Mouse (Mus musculus) adrenal gland, adult 2 months (tissue): ENCODE data around the gene Chsy1. TPM values are rescaled to one million over a fixed set of nuclear protein-coding genes. Genes with fewer than 3 reads are reported as not detected.

Experiments
- DNase-seq: peaks from one replicate; pipeline ENCODE4 v3.0.0; 2021
- polyA plus RNA-seq: library from polyadenylated mRNA; depleted of rRNA; stranded (reverse); fragments of >200 nt; gene quantifications from 2 replicates; pipeline ENCODE4 v1.2.3, GENCODE M21; 2012
- total RNA-seq, 2 experiments: library from RNA; stranded (reverse); gene quantifications; 2 replicates each; pipeline ENCODE4 v1.2.3; 2021

The Chsy1 gene
- total and polyA plus RNA-seq, 3 experiments: 3.2 to 17.0 (median 12.6) TPM

- peak; percentile 62 for DNase-seq
Observed at GRCm38 (mm10) chr7:66109855-66110635, 730 bp downstream of the Chsy1 start.

GRCm38 (mm10) chr7:66110636-66111112, 1.4 kb downstream of the Chsy1 start:
- no peak for DNase-seq

DNA sequence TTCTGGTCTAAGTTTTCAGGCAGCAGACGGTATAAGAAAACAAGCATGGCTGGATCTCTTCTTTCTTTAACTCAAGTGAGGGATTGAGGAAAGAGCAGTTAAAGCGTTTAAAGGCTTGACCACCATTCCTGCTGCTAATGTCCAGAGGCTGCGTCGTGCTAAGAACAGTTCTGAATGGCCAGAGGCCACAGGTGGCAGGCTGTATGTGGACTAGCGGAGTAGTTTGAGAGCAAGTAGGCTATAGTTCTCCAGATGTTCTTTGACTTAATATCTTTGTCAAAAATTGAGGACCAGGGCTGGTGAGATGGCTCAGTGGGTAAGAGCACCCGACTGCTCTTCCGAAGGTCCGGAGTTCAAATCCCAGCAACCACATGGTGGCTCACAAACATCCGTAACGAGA, 1.9 kb downstream of the Chsy1 start:
- DNase-seq: no peak

DNA sequence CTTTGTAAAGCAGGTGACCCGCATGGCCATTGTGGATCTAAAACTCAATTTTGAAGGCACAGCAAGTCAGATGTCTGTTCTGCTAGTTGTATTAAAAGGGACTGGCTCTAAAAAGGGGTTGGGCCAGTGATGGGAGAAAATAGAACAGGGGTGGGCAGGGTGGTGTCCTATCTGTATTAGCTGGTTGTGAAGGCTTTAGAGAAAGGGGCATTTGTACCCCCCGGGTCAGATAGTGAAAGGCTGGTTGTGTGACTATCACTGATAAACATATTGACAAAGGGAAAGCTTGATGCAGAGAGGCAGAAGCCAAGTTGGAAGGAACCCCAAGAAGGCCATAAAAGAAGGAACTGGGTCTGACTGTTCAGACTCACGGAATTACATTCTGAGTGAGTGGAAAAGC, 4.2 kb downstream of the Chsy1 start:
- DNase-seq: no peak

GRCm38 (mm10) chr7:66115821-66116343, 6.6 kb downstream of the Chsy1 start:
- no peak for DNase-seq

- DNase-seq: no peak
Observed at GRCm38 (mm10) chr7:66116906-66117482, 7.7 kb downstream of the Chsy1 start.

- no peak for DNase-seq
Observed at GRCm38 (mm10) chr7:66118046-66118445, 8.7 kb downstream of the Chsy1 start.

- no peak for DNase-seq
Observed at GRCm38 (mm10) chr7:66118796-66119195, 9.5 kb downstream of the Chsy1 start.

DNA sequence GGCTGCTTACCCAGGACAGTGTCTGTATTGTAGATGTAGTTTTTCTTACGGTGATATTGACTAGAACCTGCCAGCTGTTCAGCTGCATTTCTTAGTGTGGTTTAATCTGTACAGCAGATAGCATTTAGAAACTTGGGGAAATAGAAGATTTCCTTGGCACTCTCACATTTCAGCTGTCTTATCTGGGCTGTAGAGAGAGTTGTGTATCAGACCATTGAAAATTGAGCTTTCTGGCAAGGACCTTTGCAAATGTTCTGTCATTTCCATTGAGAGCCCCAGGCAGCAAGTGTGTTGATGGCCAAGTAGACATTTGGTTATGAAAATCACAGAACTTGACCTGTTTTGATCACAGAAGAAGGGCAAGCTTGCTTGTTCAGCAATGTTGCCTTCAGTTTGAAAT, 10.8 kb downstream of the Chsy1 start:
- DNase-seq: no peak

DNA sequence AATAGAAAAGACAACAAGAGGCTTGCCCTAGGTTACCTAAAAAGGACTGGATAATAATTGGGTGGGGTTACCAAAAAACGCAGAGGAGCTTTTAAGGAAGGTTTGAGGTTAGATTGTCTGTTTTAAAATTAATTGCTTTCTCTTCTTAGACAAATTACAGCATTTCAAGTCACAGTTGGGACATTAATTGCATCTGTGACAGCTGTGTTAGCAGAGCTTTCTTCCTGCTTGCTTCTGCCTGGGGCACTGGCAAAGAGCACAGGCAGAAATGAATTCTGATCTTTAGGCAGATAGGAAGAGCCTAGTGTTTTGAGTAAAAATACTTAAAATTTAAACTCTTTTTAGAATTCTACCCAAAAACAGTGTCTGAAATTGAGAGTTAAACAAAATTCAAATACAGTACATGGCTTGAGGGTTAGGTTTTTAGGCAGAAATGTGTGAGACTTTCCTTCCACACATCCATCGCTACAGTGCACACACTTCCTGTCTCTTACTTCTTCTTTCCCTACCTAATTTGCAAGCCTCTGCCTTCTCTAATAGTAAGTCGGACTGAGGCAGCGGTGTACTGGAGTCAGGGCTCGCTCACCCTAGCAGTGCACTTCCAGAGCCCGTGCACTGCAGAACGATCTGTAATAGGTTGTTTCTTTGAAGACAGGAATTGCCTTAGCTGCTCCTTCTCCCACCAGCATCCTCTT, 11.5 kb downstream of the Chsy1 start:
- DNase-seq: no peak

- DNase-seq: no peak
Observed at GRCm38 (mm10) chr7:66124551-66124968, 15.2 kb downstream of the Chsy1 start.

DNA sequence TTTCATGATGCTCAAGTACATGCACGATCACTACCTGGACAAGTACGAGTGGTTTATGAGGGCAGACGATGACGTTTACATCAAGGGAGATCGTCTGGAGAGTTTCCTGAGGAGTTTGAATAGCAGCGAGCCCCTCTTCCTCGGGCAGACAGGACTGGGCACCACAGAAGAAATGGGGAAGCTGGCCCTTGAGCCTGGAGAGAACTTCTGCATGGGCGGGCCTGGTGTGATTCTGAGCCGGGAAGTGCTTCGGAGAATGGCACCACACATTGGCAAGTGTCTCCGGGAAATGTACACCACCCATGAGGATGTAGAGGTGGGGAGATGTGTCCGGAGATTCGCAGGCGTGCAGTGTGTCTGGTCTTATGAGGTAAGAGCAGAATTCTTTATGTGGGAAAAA, 16.1 kb downstream of the Chsy1 start:
- DNase-seq: no peak

- no peak for DNase-seq
Observed at GRCm38 (mm10) chr7:66127951-66128645, 18.8 kb downstream of the Chsy1 start.

DNA sequence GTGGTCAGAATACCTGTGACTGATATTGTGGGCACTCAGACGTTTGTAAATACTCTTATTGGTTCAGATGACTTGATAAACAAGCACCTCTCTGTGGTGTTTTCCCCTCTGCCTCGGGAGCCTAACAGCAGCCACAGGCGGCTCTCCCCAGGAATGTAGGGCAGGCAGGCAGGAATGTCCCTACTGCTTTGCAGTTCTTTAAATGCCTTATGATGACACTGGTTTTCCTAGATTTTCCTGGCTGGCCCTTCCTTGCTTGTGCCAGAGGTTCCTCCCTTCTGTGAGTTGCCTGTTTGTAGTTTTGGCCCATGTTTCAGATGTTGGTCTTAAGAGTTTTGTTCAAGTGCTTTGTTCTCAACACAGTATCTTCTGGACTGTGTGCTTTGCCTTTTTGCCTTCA, 19.5 kb downstream of the Chsy1 start:
- DNase-seq: no peak

GRCm38 (mm10) chr7:66130296-66130695, 21.0 kb downstream of the Chsy1 start:
- DNase-seq: no peak

- no peak for DNase-seq
Observed at GRCm38 (mm10) chr7:66131776-66132421, 22.6 kb downstream of the Chsy1 start.

GRCm38 (mm10) chr7:66134154-66134553, 24.8 kb downstream of the Chsy1 start:
- no peak for DNase-seq

- DNase-seq: no peak
Observed at GRCm38 (mm10) chr7:66135644-66136043, 26.3 kb downstream of the Chsy1 start.

DNA sequence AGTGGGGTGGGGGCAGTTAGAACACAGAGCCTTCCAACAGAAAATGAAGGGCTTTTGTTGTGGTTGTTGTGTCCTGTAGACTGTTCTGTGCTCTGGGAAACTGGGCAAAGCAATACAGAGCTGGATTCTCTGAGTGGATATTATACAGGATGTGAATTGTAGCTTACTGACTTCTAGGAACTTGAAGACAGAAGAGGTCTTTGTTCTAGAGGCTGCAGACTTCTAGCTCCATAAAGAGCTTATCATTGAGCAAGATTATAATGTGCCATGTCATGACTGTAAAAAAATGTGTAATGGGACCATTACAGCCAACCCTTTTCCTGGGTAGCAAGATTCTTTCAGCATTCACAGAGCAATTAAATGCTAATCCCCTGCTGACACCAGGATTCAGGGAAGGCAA, 26.9 kb downstream of the Chsy1 start:
- no peak for DNase-seq

- DNase-seq: no peak
Observed at GRCm38 (mm10) chr7:66137309-66137708, 28.0 kb downstream of the Chsy1 start.

DNA sequence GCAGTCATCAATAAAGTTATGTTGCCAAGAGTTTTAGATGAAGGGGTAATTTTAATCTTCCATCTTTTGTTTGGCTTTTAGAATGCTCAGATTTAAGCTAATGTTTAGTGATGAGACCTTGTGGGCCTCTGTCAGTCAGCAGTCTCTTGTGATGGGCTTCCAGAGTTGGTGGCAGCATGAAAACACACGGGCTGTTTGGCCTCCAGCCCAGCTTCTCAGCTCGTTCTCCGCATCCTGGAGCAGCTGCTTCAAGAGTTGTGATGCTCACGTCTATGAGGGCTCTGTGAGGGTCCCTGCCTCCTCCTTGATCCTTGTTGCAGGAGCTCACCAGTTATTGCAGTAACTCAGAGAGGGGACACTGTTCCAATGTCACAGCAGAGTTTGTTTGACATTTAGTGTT, 29.0 kb downstream of the Chsy1 start:
- DNase-seq: no peak

- DNase-seq: no peak
Observed at GRCm38 (mm10) chr7:66138878-66139277, 29.6 kb downstream of the Chsy1 start.
